Mouse (Mus musculus) liver, embryonic 11.5 days (tissue): Measurements from ENCODE around the gene Iqcf3. TPM values are rescaled to one million over a fixed set of nuclear protein-coding genes. Genes with fewer than 3 reads are reported as not detected.

Experiments
- ATAC-seq: fragments of 200-750 bp; cut with Nextera tagmentation; replicated peaks from 2 replicates; pipeline ENCODE4 v1.8.0; 2017; ENCODE audit warnings: moderate number of reproducible peaks, mild to moderate bottlenecking, moderate TSS enrichment, moderate library complexity; ENCODE audit not compliant: low FRiP score
- DNase-seq: peaks from one replicate; pipeline ENCODE4 v3.0.0-alpha.2; 2017; ENCODE audit warnings: low spot score
- H3K27ac ChIP-seq: fragments of 300-500 bp; sonication (generic); 2 replicates; pipeline ENCODE4 v1.5.1; 2014; ENCODE audit warnings: mild to moderate bottlenecking, low read depth, low read length, control low read depth
- H3K27me3 ChIP-seq: fragments of 300-500 bp; sonication (generic); replicated peaks from 2 replicates; pipeline ENCODE4 v1.6.1; 2014; ENCODE audit warnings: low read length, mixed read lengths; ENCODE audit not compliant: control insufficient read depth, insufficient read depth
- H3K36me3 ChIP-seq: fragments of 300-500 bp; sonication (generic); 2 replicates; pipeline ENCODE4 v1.6.1; 2014; ENCODE audit warnings: mild to moderate bottlenecking, low read length, moderate library complexity, mixed read lengths; ENCODE audit not compliant: control insufficient read depth, insufficient read depth
- H3K4me1 ChIP-seq: fragments of 300-500 bp; sonication (generic); replicated peaks from 2 replicates; pipeline ENCODE4 v1.6.1; 2014; ENCODE audit warnings: low read length, mixed read lengths; ENCODE audit not compliant: control insufficient read depth, insufficient read depth
- H3K4me2 ChIP-seq: fragments of 300-500 bp; sonication (generic); 2 replicates; pipeline ENCODE4 v1.6.1; 2014; ENCODE audit warnings: mild to moderate bottlenecking, control low read depth, moderate library complexity
- H3K4me3 ChIP-seq: fragments of 300-500 bp; sonication (generic); 2 replicates; pipeline ENCODE4 v1.5.1; 2014; ENCODE audit warnings: low read depth, low read length, control low read depth
- H3K9ac ChIP-seq: fragments of 300-500 bp; sonication (generic); 2 replicates; pipeline ENCODE4 v1.6.1; 2014; ENCODE audit warnings: low read depth, low read length, control low read depth
- H3K9me3 ChIP-seq: fragments of 300-500 bp; sonication (generic); 2 replicates; pipeline ENCODE4 v1.6.1; 2016; ENCODE audit warnings: low read length, inconsistent platforms, mixed read lengths; ENCODE audit not compliant: control insufficient read depth
- WGBS: fragments of 180-500 bp; shearing (Covaris S2); extraction: QIAGEN DNeasy Blood & Tissue Kit; methylation state at CpG from one replicate; pipeline ENCODE4 v1.1.7; 2014; 5-methylcytosine and 5-hydroxymethylcytosine counted together
- polyA plus RNA-seq: library from polyadenylated mRNA; unstranded; fragments of >200 nt; fragmentation: Nextera tagmentation; extraction: Ambion mirVana; gene quantifications from 2 replicates; pipeline ENCODE4 v1.2.1, GENCODE M21; 2014

Gene Iqcf3
- polyA plus RNA-seq, 1 experiment from 2014 or later, result not detected

- H3K9me3 ChIP-seq, result no peaks in the 10 kb centered on the region
- H3K27me3 ChIP-seq, result no peaks in the 10 kb centered on the region
- DNase-seq, result no peak
- peaks cover 27% of the 10 kb centered on the region for H3K4me1 ChIP-seq
- ATAC-seq, result no peak
- 71% methylated on average over 9 of the region's 9 CpGs for WGBS
- H3K36me3 ChIP-seq, result peaks cover 19% of the 10 kb centered on the region
- no peak overlapping the region for H3K27ac ChIP-seq
- peak overlapping the region; percentile 86 for H3K4me3 ChIP-seq
- H3K9ac ChIP-seq, result peak overlapping the region; percentile 63
- peak overlapping the region; percentile 77 for H3K4me2 ChIP-seq
Measured at GRCm38 (mm10) chr9:106478101-106478500, 83.3 kb downstream of the Iqcf3 start.

GRCm38 (mm10) chr9:106477649-106478048 lies 83.8 kb downstream of the Iqcf3 start:
- Histone ChIP-seq H3K27ac (no peak overlapping the region), H3K27me3 (no peaks in the 10 kb centered on the region), H3K9me3 (no peaks in the 10 kb centered on the region), H3K4me3 (peak overlapping the region; percentile 86), H3K4me2 (peak overlapping the region; percentile 77), H3K36me3 (peaks cover 15% of the 10 kb centered on the region), H3K9ac (peak overlapping the region; percentile 63), H3K4me1 (peaks cover 27% of the 10 kb centered on the region)
- DNase-seq (no peak), ATAC-seq (no peak)
- 1% methylated on average over 16 of the region's 16 CpGs for WGBS

- peak within 1 kb of the TSS; percentile 63 for H3K9ac ChIP-seq
- H3K4me1 ChIP-seq, result peaks cover 27% of the 10 kb centered on the region
- no peaks in the 10 kb centered on the region for H3K9me3 ChIP-seq
- WGBS, result under 1% methylated on average over 41 of the region's 41 CpGs
- DNase-seq (peak; percentile 96), ATAC-seq (peak; percentile 98)
- H3K27me3 ChIP-seq, result no peaks in the 10 kb centered on the region
- H3K4me2 ChIP-seq, result peak within 1 kb of the TSS; percentile 77
- H3K27ac ChIP-seq, result 0 out of 2 replicates have a peak within 1 kb of the TSS, but pooled peaks have one; percentile 1
- peaks cover 15% of the 10 kb centered on the region for H3K36me3 ChIP-seq
- peak within 1 kb of the TSS; percentile 86 for H3K4me3 ChIP-seq
Measured at GRCm38 (mm10) chr9:106476924-106477484, 84.4 kb downstream of the Iqcf3 start, which contains the start of gene Parp3. Parp3 (minus strand) TSS chr9:106476949.

- peak overlapping the region; percentile 50 for H3K4me2 ChIP-seq
- H3K27me3 ChIP-seq, result no peaks in the 10 kb centered on the region
- H3K9me3 ChIP-seq, result no peaks in the 10 kb centered on the region
- 27% methylated on average over 16 of the region's 16 CpGs for WGBS
- 0 out of 2 replicates have a peak overlapping the region, but pooled peaks have one; percentile 27 for H3K9ac ChIP-seq
- peak overlapping the region; percentile 3; the same call in 1 of the 2 replicates for H3K4me3 ChIP-seq
- DNase-seq (no peak), ATAC-seq (peak; percentile 5; the same call in 1 of the 2 replicates)
- peaks cover 11% of the 10 kb centered on the region for H3K36me3 ChIP-seq
- 0 out of 2 replicates have a peak overlapping the region, but pooled peaks have one; percentile 1 for H3K27ac ChIP-seq
- H3K4me1 ChIP-seq, result peaks cover 27% of the 10 kb centered on the region
Measured at GRCm38 (mm10) chr9:106476002-106476923, 85.2 kb downstream of the Iqcf3 start.

GRCm38 (mm10) chr9:106475663-106476001 lies 85.8 kb downstream of the Iqcf3 start, which contains the start of gene Rrp9:
Rrp9 (plus strand) TSS chr9:106475963.
- H3K27ac ChIP-seq, result 0 out of 2 replicates have a peak within 1 kb of the TSS, but pooled peaks have one; percentile 1
- WGBS, result 81% methylated on average over 10 of the region's 10 CpGs

GRCm38 (mm10) chr9:106475046-106475445 lies 86.4 kb downstream of the Iqcf3 start:
- no peak overlapping the region for H3K27ac ChIP-seq
- no peaks in the 10 kb centered on the region for H3K27me3 ChIP-seq
- H3K4me3 ChIP-seq, result no peak overlapping the region
- DNase-seq (no peak), ATAC-seq (no peak)
- 65% methylated on average over 7 of the region's 7 CpGs for WGBS
- H3K36me3 ChIP-seq, result peaks cover 3% of the 10 kb centered on the region; the same call in 1 of the 2 replicates
- no peak overlapping the region for H3K9ac ChIP-seq
- peaks cover 27% of the 10 kb centered on the region for H3K4me1 ChIP-seq
- H3K4me2 ChIP-seq, result no peak overlapping the region
- H3K9me3 ChIP-seq, result no peaks in the 10 kb centered on the region

More at GRCm38 (mm10) chr9:106475663-106476001, 85.8 kb downstream of the Iqcf3 start, which contains the start of gene Rrp9:
- Histone ChIP-seq H3K36me3 (peaks cover 8% of the 10 kb centered on the region), H3K4me3 (peak within 1 kb of the TSS; percentile 3; the same call in 1 of the 2 replicates), H3K4me1 (peaks cover 27% of the 10 kb centered on the region), H3K9me3 (no peaks in the 10 kb centered on the region), H3K9ac (0 out of 2 replicates have a peak within 1 kb of the TSS, but pooled peaks have one; percentile 27), H3K27me3 (no peaks in the 10 kb centered on the region), H3K4me2 (peak within 1 kb of the TSS; percentile 50)
- DNase-seq (no peak), ATAC-seq (no peak)

- 9% methylated on average over 6 of the region's 6 CpGs for WGBS
- Histone ChIP-seq H3K27me3 (no peaks in the 10 kb centered on the region), H3K9ac (no peak overlapping the region), H3K4me3 (no peak overlapping the region), H3K36me3 (no peaks in the 10 kb centered on the region; the same call in 1 of the 2 replicates), H3K9me3 (no peaks in the 10 kb centered on the region), H3K27ac (no peak overlapping the region), H3K4me2 (peak overlapping the region; percentile 29), H3K4me1 (peaks cover 29% of the 10 kb centered on the region)
- DNase-seq (peak; percentile 70), ATAC-seq (peak; percentile 6; the same call in 1 of the 2 replicates)
Measured at GRCm38 (mm10) chr9:106474456-106474855, 87.0 kb downstream of the Iqcf3 start.

- Histone ChIP-seq H3K27me3 (no peaks in the 10 kb centered on the region), H3K4me1 (peaks cover 29% of the 10 kb centered on the region), H3K27ac (no peak overlapping the region), H3K9me3 (no peaks in the 10 kb centered on the region), H3K4me3 (no peak overlapping the region), H3K36me3 (no peaks in the 10 kb centered on the region), H3K9ac (no peak overlapping the region), H3K4me2 (no peak overlapping the region)
- no peak for ATAC-seq
- DNase-seq, result no peak
- 51% methylated on average over 5 of the region's 5 CpGs for WGBS
Measured at GRCm38 (mm10) chr9:106473753-106474105, 87.7 kb downstream of the Iqcf3 start.
